Mouse (Mus musculus) thymus, postnatal 36 days (tissue): ENCODE data around the gene Glp1r.

ENCODE experiments used
- DNase-seq, 2 experiments: peaks; one replicate each; pipeline ENCODE4 v3.0.0; 2022; ENCODE audit warnings: mixed read lengths in 2 of 2

Gene Glp1r

DNA sequence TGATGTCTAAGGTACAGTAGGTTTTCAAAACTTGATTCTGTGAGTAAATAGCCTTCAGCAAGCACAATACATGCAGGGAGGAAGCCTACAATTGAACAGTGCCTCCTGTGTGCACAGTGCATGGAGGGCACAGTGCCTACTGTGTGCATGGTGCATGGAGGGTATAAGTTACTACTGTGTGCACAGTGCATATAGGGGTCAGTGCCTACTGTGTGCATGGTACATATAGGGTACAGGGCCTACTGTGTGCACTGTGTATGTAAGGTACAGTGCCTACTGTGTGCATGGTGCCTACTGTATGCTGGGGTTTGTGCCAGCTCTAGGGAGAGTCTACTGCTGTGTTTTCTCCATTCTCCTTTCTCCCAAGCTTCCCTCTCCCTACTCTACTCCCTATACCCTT lies 12.6 kb downstream of the Glp1r start:
- no peak for DNase-seq

- DNase-seq, result no peak
These were observed 21.9 kb downstream of the Glp1r start for GRCm38 (mm10) chr17:30923566-30923965.

DNA sequence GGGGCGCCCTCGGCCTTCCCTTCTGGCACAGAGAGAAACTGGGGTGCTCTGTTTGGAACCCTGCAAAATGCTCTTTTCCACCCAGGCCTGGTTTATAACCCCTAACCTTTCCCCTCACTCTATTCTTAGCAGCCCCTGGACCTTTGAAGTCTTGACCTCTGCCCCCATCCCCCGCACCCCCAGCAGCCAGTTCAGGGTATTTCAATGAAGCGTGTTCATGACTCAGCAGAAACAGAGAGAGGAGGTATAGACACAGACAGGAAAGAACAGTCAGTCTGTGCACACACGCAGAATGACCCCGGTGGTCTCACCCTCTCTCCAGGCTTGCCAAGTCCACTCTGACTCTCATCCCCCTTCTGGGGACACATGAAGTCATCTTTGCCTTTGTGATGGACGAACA lies 29.2 kb downstream of the Glp1r start:
- no peak for DNase-seq

GRCm38 (mm10) chr17:30932836-30933235 lies 31.2 kb downstream of the Glp1r start:
- no peak for DNase-seq

GRCm38 (mm10) chr17:30935301-30935700 lies 33.7 kb downstream of the Glp1r start:
- no peak for DNase-seq

DNA sequence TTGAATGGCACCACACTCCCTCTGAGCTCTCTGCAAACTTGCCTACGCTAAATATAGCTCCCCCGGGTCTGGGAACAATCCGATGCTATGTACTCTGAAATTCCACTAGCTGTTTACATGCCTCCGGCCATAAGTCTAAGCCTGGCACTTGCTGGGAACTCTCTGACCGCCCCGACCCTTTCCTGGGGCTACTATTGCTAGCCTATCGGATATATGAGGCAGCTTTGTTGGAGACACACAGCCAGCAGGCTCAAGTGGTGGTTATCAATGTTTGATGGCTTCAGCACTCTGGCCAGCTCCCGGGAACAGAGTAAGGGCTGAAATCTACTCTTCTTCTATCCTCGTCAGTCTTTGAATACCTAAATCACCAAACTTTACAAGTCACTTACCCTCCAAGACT lies 36.9 kb downstream of the Glp1r start:
- no peak for DNase-seq

- no peak for DNase-seq
These were observed 46.8 kb downstream of the Glp1r start for GRCm38 (mm10) chr17:30948382-30948781.

- peak; percentile 37 to 61 for DNase-seq
These were observed 49.2 kb downstream of the Glp1r start for GRCm38 (mm10) chr17:30950780-30951179.

- DNase-seq, result no peak
These were observed 50.0 kb downstream of the Glp1r start for GRCm38 (mm10) chr17:30951600-30951999.

DNA sequence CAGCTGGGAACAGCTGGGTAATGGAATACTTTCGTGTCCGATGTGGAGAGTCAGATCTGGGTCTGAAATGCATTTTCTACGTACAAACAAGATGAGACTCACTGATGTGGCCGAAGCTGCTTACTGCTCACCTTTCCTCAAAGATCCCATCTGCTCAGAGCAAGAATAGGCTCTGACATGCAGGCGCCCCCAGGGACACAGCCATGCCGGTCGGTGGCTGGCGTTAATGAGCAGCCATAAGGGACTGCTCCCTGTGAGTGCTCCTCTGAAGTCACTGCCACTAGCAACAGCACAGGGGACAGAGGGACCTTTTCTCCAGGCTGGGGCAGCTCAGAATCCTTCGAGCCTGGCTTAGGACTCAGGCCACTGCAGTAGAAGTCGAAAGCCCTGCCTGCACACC lies 52.7 kb downstream of the Glp1r start, which contains the start of gene Umodl1:
Gene Umodl1 (plus strand): TSS at position 301 of the 400 bp plus-strand sequence.
- no peak for DNase-seq

DNA sequence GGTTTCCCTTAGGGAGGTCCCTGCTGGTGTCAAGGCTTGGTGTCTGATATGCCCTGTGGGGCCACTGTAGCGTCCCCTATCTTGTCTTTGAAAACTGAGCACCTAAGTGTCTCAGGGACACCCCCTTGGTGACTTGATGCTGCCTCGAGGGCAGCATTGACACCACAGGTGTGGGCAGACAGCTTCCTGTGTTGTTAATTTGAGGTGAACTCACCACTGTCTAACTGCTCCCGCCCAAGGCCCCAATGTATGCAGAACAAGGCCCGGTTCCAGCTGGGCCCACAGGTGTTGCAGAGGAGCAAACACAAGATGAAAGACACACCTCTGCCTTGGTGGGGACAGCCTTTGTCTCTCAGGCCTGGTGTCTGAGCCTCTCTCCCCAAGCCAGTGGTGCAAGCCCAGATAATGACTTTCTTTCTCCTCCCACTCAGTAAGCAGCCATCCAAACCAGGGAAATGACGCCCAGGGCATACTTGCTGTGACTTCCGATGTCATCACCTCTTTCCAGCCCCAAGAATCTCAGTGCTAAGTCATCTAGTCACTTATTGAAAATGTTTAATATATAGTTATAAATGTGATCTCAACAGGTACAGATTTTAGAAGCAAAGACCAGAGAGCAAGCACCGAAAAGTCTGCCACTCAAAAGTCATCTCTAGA lies 60.4 kb downstream of the Glp1r start:
- DNase-seq, result peak in 1 of 2 experiments; percentile 10

DNA sequence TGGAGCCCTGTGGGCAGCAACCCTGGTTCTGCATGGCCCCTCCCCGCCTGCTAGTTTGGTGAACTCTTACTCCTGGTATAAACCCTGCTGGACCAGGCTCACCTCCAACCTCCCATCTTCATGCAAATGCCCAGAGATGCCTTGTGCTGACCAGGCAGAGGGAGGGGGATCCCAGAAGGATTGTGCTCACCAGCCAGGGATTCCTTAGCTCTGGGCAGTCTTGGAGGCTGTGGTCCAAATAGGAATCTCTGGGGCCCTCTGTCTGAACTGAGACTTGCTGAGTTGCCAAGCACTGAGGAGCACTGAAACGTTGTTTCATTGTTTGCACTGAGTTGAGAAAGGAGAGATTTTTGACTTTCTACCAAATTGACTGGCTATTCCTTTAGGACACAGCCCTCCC lies 61.3 kb downstream of the Glp1r start:
- DNase-seq, result no peak

DNA sequence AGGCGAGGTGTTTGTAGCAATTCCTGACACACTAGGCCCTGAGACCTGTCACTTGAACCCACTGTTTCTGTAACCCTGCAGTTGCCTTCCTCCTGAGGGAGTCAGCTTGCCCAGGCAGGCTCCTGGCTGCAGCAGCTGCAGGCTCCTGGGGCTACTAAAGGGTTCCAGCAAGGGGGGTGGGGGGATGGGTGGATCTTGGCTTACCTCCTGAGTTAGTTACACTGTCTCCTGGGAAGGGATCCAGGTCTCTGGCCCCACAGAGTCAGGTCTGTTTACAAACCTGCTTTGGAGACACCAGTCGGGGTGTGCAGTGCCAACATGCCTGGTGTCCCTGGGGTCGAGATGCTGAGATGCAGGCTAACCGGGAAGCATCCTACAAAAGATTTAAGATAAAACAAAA lies 68.4 kb downstream of the Glp1r start:
- no peak for DNase-seq

- no peak for DNase-seq
These were observed 70.3 kb downstream of the Glp1r start for GRCm38 (mm10) chr17:30971877-30972276.

DNA sequence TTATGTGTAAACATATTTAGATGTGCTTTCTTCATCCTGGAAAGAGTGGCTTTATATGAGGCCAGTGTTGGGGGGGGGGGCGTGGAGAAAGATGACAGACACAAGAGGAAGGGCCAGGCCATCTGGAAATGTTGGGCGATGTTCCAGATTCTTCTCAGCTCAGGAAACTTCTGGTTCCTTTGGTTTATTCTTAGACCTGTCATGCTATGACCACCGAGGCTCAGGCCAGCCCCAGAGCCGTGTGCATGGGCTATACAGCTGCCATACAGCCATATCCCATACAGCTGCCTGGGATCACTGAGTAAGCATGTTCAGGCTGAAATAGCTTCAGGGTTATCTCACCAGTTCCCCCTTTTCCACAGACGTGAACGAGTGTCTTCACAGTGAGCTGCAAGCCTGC lies 71.7 kb downstream of the Glp1r start:
- DNase-seq, result no peak

GRCm38 (mm10) chr17:30977290-30977689 lies 75.7 kb downstream of the Glp1r start:
- no peak for DNase-seq

GRCm38 (mm10) chr17:30978556-30978955 lies 76.9 kb downstream of the Glp1r start:
- DNase-seq, result no peak

DNA sequence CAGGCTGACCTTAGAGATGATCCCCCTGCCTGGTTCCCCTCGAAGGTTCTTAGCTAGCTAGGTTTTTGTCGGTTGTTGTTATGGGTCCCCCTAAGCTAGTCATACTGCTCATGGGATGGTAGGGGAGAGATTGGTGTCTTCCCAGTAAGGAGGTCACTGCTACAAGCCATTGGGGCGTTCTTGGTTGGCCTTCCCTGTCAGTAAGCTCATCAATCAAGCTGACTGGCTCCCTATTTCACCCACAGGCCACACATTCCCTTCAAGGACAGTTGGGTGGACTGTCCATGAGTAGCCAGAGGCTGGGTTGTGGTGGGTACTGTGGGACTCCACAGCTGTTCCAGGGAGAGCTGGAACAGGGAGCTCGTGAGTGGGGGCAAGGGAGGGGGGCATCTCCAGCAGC lies 81.9 kb downstream of the Glp1r start:
- no peak for DNase-seq

GRCm38 (mm10) chr17:30990254-30990653 lies 88.6 kb downstream of the Glp1r start:
- no peak for DNase-seq
